ENCODE assay signal across 9 mouse cellular contexts in genomic region chr12:24724369-24724768, GRCm38 (mm10). TPM values are rescaled to one million over a fixed set of nuclear protein-coding genes. Genes with fewer than 3 reads are reported as not detected.
DNase-seq lines count a peak whose midpoint lies in the region; ATAC-seq and TF ChIP-seq lines count a peak whose summit lies in the region.
"Had no signal": no experiment of that assay in that cellular context is flagged by ENCODE, and none has a peak within 500 bp of the region (broad histone marks: within the 10 kb centered on the region; RNA-seq: fewer than 3 reads in every experiment).

No protein-coding gene starts in this region.

- no peak overlapping the region for H3K9ac ChIP-seq in embryonic facial prominence, embryonic 12.5 days
- no peak overlapping the region for H3K9ac ChIP-seq in intestine, postnatal 0 days (ENCODE audit: low read depth, low read length)
- peak overlapping the region; percentile 6; the same call in 1 of the 2 replicates for H3K9ac ChIP-seq in midbrain, embryonic 12.5 days (replicated peaks)

- peak; percentile 88 for ATAC-seq in embryonic facial prominence, embryonic 12.5 days (ENCODE audit: insufficient number of reproducible peaks, insufficient read depth, low FRiP score, low TSS enrichment)
- ATAC-seq in intestine, postnatal 0 days: peak; percentile 68
- peak; percentile 72 for ATAC-seq in midbrain, embryonic 12.5 days (ENCODE audit: low FRiP score, low read depth)

- H3K9me3 ChIP-seq in embryonic facial prominence, embryonic 12.5 days: peaks cover 7% of the 10 kb centered on the region
- no peaks in the 10 kb centered on the region for H3K9me3 ChIP-seq in intestine, postnatal 0 days (ENCODE audit: control insufficient read depth)
- peaks cover 6% of the 10 kb centered on the region; the same call in 1 of the 2 replicates for H3K9me3 ChIP-seq in midbrain, embryonic 12.5 days

- WGBS in embryonic facial prominence, embryonic 12.5 days: 7% methylated on average over 2 of the region's 2 CpGs
- 12% methylated on average over 2 of the region's 2 CpGs for WGBS in intestine, postnatal 0 days
- 23% methylated on average over 2 of the region's 2 CpGs for WGBS in midbrain, embryonic 12.5 days

- H3K4me3 ChIP-seq in embryonic facial prominence, embryonic 12.5 days: no peak overlapping the region
- H3K4me3 ChIP-seq in intestine, postnatal 0 days (ENCODE audit: low read depth, low read length): no peak overlapping the region
- H3K4me3 ChIP-seq in midbrain, embryonic 12.5 days: no peak overlapping the region

- peaks cover 12% of the 10 kb centered on the region for H3K4me1 ChIP-seq in embryonic facial prominence, embryonic 12.5 days
- no peaks in the 10 kb centered on the region for H3K4me1 ChIP-seq in intestine, postnatal 0 days (replicated peaks; ENCODE audit: control insufficient read depth, insufficient read depth, low read length)
- peaks cover 7% of the 10 kb centered on the region for H3K4me1 ChIP-seq in midbrain, embryonic 12.5 days

- no peaks in the 10 kb centered on the region for H3K27me3 ChIP-seq in embryonic facial prominence, embryonic 12.5 days
- H3K27me3 ChIP-seq in intestine, postnatal 0 days (replicated peaks; ENCODE audit: control insufficient read depth, insufficient read depth, low read length): no peaks in the 10 kb centered on the region
- H3K27me3 ChIP-seq in midbrain, embryonic 12.5 days: no peaks in the 10 kb centered on the region

- H3K27ac ChIP-seq in embryonic facial prominence, embryonic 12.5 days: peak overlapping the region; percentile 85
- H3K27ac ChIP-seq in intestine, postnatal 0 days (ENCODE audit: low read depth, low read length): no peak overlapping the region
- H3K27ac ChIP-seq in midbrain, embryonic 12.5 days (replicated peaks): peak overlapping the region; percentile 54

- peak; percentile 24 for DNase-seq in adrenal gland, postnatal 14 days
- no peak for DNase-seq in adrenal gland, postnatal 4 days (ENCODE audit: low spot score in 2 of 2)
- DNase-seq in layer of hippocampus, postnatal 10 days (ENCODE audit: low spot score in 2 of 2): no peak
- no peak for DNase-seq in gastrocnemius, adult 18-20 months (ENCODE audit: low spot score)
- no peak for DNase-seq in left cerebral cortex, adult 8-10 months (ENCODE audit: low spot score in 2 of 2)
- DNase-seq: cerebellum, adult 18-20 months had no signal

- H3K4me2 ChIP-seq in embryonic facial prominence, embryonic 12.5 days (replicated peaks): peak overlapping the region; percentile 18; the same call in 1 of the 2 replicates
- no peak overlapping the region for H3K4me2 ChIP-seq in intestine, postnatal 0 days (replicated peaks; ENCODE audit: low read depth)
- no peak overlapping the region for H3K4me2 ChIP-seq in midbrain, embryonic 12.5 days (replicated peaks)

- no peak for TF ChIP-seq CTCF in intestine, postnatal 0 days (IDR thresholded peaks at IDR 0.05; ENCODE audit: low read depth)

- H3K36me3 ChIP-seq in embryonic facial prominence, embryonic 12.5 days: no peaks in the 10 kb centered on the region
- H3K36me3 ChIP-seq in intestine, postnatal 0 days (ENCODE audit: control insufficient read depth, insufficient read depth): no peaks in the 10 kb centered on the region
- H3K36me3 ChIP-seq in midbrain, embryonic 12.5 days: no peaks in the 10 kb centered on the region

RNA-seq across cellular contexts. Expression of gene Rrm2, which starts 16.3 kb away (rescaled TPM):
- total RNA-seq in adrenal gland, postnatal 14 days (2021): 42.1 and 56.4 TPM in 2 replicates
- 10 to 100 TPM; 75.1 to 95.2 TPM for total RNA-seq in adrenal gland, postnatal 4 days (2021)
- polyA plus RNA-seq in embryonic facial prominence, embryonic 12.5 days (2016; fragmentation: Nextera tagmentation; extraction: Ambion mirVana): 289 and 307 TPM in 2 replicates
- polyA plus RNA-seq in intestine, postnatal 0 days (2015; fragmentation: Nextera tagmentation; extraction: Ambion mirVana): 36.9 and 37.4 TPM in 2 replicates
- polyA plus RNA-seq in midbrain, embryonic 12.5 days (2016; fragmentation: Nextera tagmentation; extraction: Ambion mirVana): 429 and 434 TPM in 2 replicates
- 10 to 100 TPM; 12.4 to 15.1 TPM for total RNA-seq in layer of hippocampus, postnatal 10 days (2021)
- under 1 TPM; 0.71 to 0.87 TPM for total RNA-seq in gastrocnemius, adult 18-20 months (2021)
- 1 to 10 TPM; 1.6 to 2.8 (median 2.6) TPM for total RNA-seq in left cerebral cortex, adult 8-10 months (2022)

RNA-seq across cellular contexts. Expression of gene Cys1, which starts 42.8 kb away (rescaled TPM):
- total RNA-seq in adrenal gland, postnatal 14 days (2021): 3.5 and 3.9 TPM in 2 replicates
- 10 to 100 TPM in 1 of 2 experiments, 1 to 10 TPM in 1; 3.0 to 12.8 TPM for total RNA-seq in adrenal gland, postnatal 4 days (2021)
- polyA plus RNA-seq in embryonic facial prominence, embryonic 12.5 days (2016; fragmentation: Nextera tagmentation; extraction: Ambion mirVana): 2.6 and 2.7 TPM in 2 replicates
- polyA plus RNA-seq in intestine, postnatal 0 days (2015; fragmentation: Nextera tagmentation; extraction: Ambion mirVana): 1.3 and 1.7 TPM in 2 replicates
- polyA plus RNA-seq in midbrain, embryonic 12.5 days (2016; fragmentation: Nextera tagmentation; extraction: Ambion mirVana): 1.1 and 1.7 TPM in 2 replicates
- 10 to 100 TPM; 10.3 to 12.5 TPM for total RNA-seq in layer of hippocampus, postnatal 10 days (2021)
- 1 to 10 TPM; 1.7 to 2.7 TPM for total RNA-seq in gastrocnemius, adult 18-20 months (2021)
- 10 to 100 TPM; 10.9 to 13.7 (median 12.5) TPM for total RNA-seq in left cerebral cortex, adult 8-10 months (2022)
